Mouse (Mus musculus) natural killer cell, adult 2 months (primary cell): Measurements from ENCODE around the gene Gm20388.
"Not testable (repeated sequence)": the region's sequence is repeated elsewhere in the genome, so short reads cannot be mapped to it uniquely, and the experiment has no call there.

Experiments used
- DNase-seq, 2 experiments: peaks; one replicate each; pipeline ENCODE4 v3.0.0; 2022; ENCODE audit warnings: low spot score in 2 of 2

The Gm20388 gene

DNA sequence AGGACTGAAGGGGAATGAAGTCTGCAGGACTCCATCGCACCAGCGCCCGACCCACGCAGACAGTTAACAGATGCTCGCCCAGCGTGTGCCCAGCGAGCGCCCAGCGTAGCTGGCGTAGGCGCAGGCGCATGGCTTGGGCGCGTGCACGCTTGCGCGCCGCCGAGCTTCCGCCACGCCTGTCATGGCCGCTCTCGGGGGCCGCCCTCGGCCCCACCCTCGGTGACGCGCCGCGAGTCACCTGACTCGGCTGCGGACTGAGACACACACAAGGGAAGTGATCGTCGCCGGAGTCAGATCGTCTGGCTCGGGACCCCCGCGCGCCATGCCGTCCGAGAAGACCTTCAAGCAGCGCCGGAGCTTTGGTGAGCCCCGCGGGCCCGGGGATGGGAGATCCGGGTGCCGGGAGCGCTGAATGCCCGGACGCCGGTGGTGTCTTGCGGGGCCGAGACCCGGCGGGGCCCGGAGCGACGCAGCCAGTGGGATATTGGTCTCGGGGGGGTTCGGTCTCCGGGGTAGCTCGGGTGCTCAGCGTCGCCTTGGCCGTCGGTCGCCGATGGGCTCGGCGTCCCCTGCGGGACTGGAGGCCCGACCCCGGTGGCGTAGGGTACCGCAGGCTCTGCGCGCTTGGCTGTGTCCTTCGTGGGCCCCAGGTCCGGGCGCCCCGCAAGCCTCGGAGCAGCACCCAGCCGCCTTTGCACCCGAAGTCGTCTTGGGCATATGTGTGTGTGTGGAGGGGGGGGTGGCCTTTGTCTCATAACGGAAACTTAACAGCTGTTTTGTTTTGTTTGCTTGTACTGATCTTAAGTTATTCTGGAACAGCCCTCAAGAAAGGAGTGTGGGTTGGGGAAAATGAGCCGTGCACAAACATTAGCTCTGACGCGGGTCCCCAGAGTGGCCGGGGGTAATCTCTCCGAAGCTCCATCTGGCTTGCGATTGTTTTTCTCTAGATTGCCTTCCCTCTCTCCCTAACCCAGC is 1679.8 kb downstream of the Gm20388 start, which contains the start of gene Map1lc3b:
Gene Map1lc3b, plus strand, starts transcription at position 159 of the 975 bp plus-strand sequence.
- DNase-seq: peak; percentile 95 to 97

DNA sequence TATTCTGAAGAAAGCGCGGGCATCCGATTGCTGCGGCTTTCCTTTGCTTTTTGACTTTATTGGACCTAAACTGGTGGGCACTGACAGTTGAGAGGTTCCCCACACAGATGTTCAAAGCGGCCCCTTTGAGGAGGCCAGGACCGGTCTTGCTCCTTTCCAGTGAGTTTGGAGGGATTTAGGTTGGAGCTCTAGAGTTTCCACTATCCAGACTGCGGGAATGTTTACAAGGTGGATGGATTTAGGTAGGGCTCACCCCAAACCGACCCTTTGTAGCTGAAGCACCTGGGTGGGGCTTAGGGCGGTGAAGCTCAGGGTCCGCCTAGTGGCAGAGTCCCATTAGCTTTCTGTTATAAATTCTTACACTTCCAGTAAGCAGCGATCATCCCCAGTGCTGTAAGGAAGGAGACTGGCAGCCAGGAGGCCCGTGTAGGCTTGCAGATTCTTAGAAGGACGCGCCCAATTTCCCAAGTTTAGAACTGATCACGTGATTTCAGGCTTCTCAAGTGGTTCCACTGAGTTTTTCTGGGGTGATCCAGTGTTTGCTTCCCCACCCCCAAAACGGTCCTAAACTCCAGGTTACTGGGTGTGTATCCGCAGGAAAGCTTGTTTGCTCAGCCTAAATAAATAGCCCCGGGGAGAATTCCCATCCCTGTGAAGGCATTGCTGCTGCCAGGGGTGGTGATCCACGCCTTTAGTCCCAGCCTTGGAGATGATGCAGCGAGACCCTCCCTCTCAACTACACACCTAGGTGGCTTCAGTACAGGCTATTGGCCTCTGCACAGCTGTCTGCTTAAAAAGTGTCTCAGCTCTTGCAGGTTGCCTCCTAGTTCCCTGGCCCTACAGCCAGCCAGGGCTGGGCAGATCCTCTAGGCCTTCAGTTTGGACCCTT is 1680.8 kb downstream of the Gm20388 start:
- DNase-seq: peak in 1 of 2 experiments; percentile 55

DNA sequence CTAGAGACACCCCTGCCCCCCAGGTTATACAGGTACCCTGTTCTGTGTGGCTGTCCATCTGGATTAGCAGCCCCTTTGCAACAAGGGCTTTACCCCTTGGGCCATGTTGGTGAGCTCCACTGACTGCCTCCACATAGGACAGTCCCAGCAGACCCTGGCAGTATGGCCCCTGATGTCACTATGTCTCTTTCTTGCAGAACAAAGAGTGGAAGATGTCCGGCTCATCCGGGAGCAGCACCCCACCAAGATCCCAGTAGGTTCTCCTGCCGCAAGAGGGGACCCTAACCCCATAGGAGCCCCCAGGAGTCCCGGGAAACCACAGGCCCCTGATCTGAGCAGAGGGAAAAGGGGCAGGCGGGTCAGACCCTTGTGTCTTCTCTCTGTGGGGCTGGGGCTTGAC is 1682.7 kb downstream of the Gm20388 start:
- DNase-seq: no peak

DNA sequence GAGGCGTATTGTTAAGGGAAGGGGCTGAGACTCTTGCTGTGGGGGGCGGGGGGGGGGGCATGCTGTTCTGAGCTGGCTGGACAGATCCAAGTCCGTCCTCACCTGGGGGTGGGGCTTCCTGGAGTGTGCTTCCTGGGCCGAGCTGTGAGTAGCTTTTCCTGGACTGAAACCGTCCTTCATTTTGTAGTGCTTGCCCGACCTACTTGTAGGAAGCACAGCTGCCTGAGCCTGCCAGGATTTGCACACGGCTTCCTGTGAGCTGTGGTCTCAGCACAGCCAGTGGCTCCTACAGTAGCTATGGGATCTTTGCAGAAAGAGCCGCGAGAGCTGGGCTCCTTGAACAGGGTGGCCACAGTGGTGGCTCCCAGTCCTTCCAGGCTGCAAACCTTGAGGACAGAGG is 1683.3 kb downstream of the Gm20388 start:
- no peak for DNase-seq

DNA sequence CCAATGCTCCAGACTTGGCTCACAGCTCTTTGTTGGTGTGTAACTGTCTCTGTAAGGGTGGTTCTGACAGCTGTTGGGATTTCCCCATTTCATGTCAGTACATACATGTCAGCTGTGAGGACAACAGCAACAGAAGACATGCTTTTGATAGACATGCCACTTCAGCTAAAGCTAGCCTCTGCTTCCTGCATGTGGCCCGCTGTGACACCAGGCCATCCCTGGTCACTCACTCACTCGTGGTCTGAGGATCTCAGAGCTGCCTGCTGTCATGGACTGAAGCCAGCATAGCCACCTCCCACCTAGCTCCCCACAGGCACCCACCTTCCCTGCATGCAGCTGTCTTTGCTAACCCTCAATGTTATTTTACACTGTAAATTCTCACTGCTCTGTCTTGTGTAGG is 1686.9 kb downstream of the Gm20388 start:
- DNase-seq: not testable (repeated sequence)

DNA sequence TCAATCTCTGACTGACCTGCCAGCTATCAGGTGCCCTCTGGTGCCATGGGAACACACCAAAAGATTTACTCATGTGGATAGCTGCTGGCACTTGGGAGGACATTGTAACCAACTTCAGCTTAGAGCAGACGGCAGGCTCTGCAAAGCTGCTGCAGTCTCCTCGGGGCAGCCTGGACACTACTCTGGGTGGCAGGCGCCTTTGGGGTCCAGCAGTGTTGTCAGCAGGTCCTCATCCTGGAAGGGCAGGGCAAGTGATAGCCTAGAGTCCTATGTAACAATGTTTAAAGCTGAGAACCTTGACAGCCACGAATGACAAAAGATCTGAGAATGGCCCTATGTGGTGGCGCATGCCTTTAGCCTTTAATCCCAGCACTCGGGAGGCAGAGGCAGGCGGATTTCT is 1687.5 kb downstream of the Gm20388 start:
- DNase-seq: no peak

- DNase-seq: peak; percentile 71 to 81
These were observed 1688.3 kb downstream of the Gm20388 start for GRCm38 (mm10) chr8:121598892-121599291.

GRCm38 (mm10) chr8:121599842-121600241 is 1689.2 kb downstream of the Gm20388 start:
- DNase-seq: no peak

DNA sequence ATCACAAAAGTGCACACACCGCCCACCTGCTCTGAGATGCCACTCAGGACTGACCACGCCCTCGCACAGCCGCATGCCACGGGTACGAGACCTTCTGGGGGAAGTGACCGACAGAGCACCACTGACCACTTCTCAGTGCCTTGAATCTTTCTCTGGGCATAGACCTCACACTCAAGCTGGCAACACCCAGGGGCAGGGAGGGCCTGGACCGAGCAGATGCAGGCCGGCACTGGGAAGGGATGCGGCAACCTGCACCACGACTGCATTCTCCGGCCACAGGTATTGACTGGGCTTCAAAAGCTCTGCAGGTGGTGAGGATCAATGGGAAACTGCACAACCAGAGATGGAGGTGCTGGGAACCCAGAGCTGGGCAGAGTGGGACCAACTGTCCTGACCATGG is 1691.8 kb downstream of the Gm20388 start:
- DNase-seq: no peak

DNA sequence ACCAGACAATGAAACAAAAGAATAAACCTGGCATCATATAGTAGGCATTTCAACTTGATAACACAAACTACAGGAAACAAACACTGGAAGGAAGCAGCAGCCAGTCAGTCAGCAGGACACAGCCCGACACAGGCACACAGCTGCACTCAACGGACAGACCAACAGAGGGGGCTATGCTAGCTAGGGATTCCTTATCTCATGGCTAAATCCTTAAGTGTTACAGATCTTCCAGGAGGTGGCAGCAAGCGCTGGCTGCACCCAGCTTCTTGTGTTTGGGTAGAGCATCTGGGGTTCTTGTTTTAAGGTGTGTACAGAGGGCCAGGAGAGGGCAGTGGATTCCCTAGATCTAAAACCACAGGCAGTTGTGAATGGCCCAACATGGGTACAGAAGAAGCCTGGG is 1692.2 kb downstream of the Gm20388 start:
- peak in 1 of 2 experiments; percentile 43 for DNase-seq

DNA sequence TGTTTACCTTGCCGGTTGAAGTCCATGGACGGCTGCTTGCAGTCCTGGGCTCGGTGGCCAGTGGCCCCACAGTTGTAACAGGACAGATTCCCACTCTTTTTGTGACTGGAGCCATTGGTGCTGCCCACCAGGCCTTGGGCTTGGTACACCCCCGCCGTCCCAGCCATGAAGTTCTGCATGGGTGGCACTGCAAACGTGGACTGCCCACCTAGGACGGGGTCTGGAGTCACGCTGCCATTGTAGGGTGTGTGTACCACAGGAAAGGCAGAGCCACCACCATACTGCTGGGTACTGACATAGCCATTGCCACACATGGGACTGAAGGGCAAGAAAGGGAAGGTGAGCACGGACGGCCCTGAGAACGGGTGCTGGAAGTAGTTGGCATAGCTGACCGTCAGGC is 1693.2 kb downstream of the Gm20388 start:
- no peak for DNase-seq

DNA sequence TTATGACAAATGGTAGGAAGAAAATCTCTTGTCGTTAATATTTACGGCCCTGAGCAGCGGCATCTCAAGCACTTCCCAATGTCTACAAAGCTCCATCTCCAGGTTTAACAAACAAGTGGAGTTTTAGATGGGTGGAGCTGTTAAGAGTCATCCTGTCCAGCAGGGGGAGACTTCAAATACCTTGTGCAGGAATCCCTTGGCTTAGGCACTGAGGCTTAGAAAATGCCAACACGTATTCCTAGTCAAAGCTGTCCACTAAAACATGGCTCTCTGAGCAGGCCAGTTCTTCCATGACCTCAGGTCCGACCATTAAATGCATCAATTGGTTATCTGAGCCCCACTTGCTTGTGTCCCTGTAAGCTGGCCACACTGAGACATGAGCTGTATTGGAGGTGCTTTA is 1697.0 kb downstream of the Gm20388 start:
- DNase-seq: no peak

- no peak for DNase-seq
These were observed 1698.6 kb downstream of the Gm20388 start for GRCm38 (mm10) chr8:121609251-121609650.

- no peak for DNase-seq
These were observed 1699.3 kb downstream of the Gm20388 start for GRCm38 (mm10) chr8:121609916-121610315.

DNA sequence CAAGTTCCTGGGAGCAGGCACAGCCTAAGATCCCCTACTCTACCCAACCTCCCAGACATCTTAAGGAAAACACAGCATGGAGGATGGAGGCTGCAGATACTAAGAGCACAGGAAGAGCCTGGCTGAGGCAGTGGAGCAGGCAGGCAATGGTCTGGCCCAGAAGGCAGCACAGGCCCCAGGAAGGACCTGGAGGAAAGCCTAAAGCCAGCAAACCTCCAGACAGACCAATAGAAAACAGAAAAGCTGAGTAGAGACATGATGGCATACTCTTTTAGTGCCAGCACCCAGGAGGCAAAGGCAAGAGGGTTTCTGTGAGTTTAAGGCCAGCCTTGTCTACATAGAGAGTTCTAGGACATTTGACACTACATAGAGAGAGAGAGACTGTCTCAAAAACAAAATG is 1702.8 kb downstream of the Gm20388 start:
- no peak for DNase-seq

DNA sequence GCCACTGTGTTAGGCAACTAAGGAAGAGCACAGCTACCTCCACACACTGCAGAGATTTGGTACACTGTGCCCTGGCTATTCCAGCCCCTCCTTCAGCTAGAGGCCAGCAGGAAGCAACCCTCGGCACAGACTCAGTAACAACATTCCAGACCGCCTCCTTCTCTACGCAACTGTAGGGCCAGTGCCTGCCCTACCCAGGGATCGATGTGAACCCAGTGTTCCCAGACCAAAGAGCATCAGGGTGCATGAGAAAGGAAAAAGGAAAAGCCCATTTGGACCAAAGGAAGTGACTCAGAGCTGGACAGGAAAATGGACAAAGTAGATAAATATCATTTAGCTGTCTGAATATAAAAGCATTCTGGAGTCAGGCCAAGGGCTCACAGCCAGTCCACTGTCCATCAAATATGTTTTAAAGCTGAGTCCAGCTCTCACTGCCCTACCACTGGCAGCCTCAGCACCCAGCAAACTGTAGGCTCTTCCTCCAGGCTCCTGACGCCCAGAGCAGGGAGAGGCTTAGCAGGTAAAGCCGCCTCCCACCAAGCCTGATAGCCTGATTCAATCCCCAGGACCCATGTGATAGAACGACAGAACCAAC is 1708.9 kb downstream of the Gm20388 start:
- DNase-seq: no peak

- no peak for DNase-seq
These were observed 1710.3 kb downstream of the Gm20388 start for GRCm38 (mm10) chr8:121620801-121621516.

- DNase-seq: no peak
These were observed 1711.2 kb downstream of the Gm20388 start for GRCm38 (mm10) chr8:121621879-121622278.

GRCm38 (mm10) chr8:121623043-121623442 is 1712.4 kb downstream of the Gm20388 start:
- no peak for DNase-seq

GRCm38 (mm10) chr8:121628681-121629080 is 1718.0 kb downstream of the Gm20388 start:
- DNase-seq: no peak

GRCm38 (mm10) chr8:121631645-121632071 is 1721.0 kb downstream of the Gm20388 start:
- no peak for DNase-seq
